Mouse (Mus musculus): ENCODE data around the gene Lrch3.
"Not testable (repeated sequence)": the region's sequence is repeated elsewhere in the genome, so short reads cannot be mapped to it uniquely, and the experiment has no call there.

DNA sequence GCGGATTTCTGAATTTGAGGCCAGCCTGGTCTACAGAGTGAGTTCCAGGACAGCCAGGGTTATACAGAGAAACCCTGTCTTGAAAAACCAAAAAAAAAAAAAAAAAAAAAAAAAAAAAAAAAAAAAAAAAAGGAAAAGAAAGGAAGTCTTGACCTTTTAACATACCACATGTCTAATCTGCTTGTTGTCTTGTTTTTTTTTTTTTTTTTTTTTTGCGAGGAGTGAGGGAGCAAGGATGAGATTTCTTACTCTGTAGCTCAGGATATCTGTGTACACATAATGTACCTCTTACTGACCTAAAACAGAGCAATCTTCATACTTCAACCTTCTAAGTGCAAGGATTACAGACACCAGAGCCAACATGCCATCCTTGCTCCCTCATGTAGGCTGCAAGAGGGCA lies 141.0 kb downstream of the Lrch3 start:
- not testable (repeated sequence) for TF ChIP-seq CTCF (conservative IDR thresholded peaks at IDR 0.05; ENCODE audit: low read length); NANOG (IDR thresholded peaks at IDR 0.05; ENCODE audit: borderline replicate concordance, low read length)
